Mouse (Mus musculus): Measurements from ENCODE around the gene Tmem184b.

The Tmem184b gene

GRCm38 (mm10) chr15:79402836-79403762 is at the start of gene Tmem184b:
Tmem184b (minus strand) TSS chr15:79403569.
- peak in 1 of 2 experiments; percentile 78 for DNase-seq (ENCODE audit: low read depth in 1 of 2, low spot score in 2 of 2)

GRCm38 (mm10) chr15:79448041-79448440 is 44.7 kb upstream of the Tmem184b start:
- DNase-seq (ENCODE audit: low read depth in 1 of 2, low spot score in 2 of 2), result no peak

GRCm38 (mm10) chr15:79445786-79446654 is 42.7 kb upstream of the Tmem184b start:
- DNase-seq (ENCODE audit: low read depth in 1 of 2, low spot score in 2 of 2), result no peak

GRCm38 (mm10) chr15:79443856-79444410 is 40.6 kb upstream of the Tmem184b start:
- no peak for DNase-seq (ENCODE audit: low read depth in 1 of 2, low spot score in 2 of 2)

- DNase-seq (ENCODE audit: low read depth in 1 of 2, low spot score in 2 of 2), result no peak
These were observed 39.7 kb upstream of the Tmem184b start for GRCm38 (mm10) chr15:79442961-79443518.

- no peak for DNase-seq (ENCODE audit: low read depth in 1 of 2, low spot score in 2 of 2)
These were observed 38.9 kb upstream of the Tmem184b start for GRCm38 (mm10) chr15:79442257-79442611.

- DNase-seq (ENCODE audit: low read depth in 1 of 2, low spot score in 2 of 2), result peak in 1 of 2 experiments; percentile 44
These were observed 38.2 kb upstream of the Tmem184b start for GRCm38 (mm10) chr15:79441331-79442256.

- peak in 1 of 2 experiments; percentile 19 for DNase-seq (ENCODE audit: low read depth in 1 of 2, low spot score in 2 of 2)
These were observed 37.4 kb upstream of the Tmem184b start for GRCm38 (mm10) chr15:79440651-79441330.

- peak in 1 of 2 experiments; percentile 32 for DNase-seq (ENCODE audit: low read depth in 1 of 2, low spot score in 2 of 2)
These were observed 36.9 kb upstream of the Tmem184b start for GRCm38 (mm10) chr15:79440223-79440622.

- DNase-seq (ENCODE audit: low read depth in 1 of 2, low spot score in 2 of 2), result no peak
These were observed 36.0 kb upstream of the Tmem184b start for GRCm38 (mm10) chr15:79439386-79439785.

GRCm38 (mm10) chr15:79438816-79439215 is 35.4 kb upstream of the Tmem184b start:
- no peak for DNase-seq (ENCODE audit: low read depth in 1 of 2, low spot score in 2 of 2)

- DNase-seq (ENCODE audit: low read depth in 1 of 2, low spot score in 2 of 2), result no peak
These were observed 34.9 kb upstream of the Tmem184b start for GRCm38 (mm10) chr15:79438209-79438810.

- DNase-seq (ENCODE audit: low read depth in 1 of 2, low spot score in 2 of 2), result no peak
These were observed 34.3 kb upstream of the Tmem184b start for GRCm38 (mm10) chr15:79437541-79438208.

- DNase-seq (ENCODE audit: low read depth in 1 of 2, low spot score in 2 of 2), result no peak
These were observed 33.1 kb upstream of the Tmem184b start for GRCm38 (mm10) chr15:79436481-79436921.

- no peak for DNase-seq (ENCODE audit: low read depth in 1 of 2, low spot score in 2 of 2)
These were observed 31.9 kb upstream of the Tmem184b start for GRCm38 (mm10) chr15:79435191-79435671.

GRCm38 (mm10) chr15:79432892-79433291 is 29.5 kb upstream of the Tmem184b start:
- DNase-seq (ENCODE audit: low read depth in 1 of 2, low spot score in 2 of 2), result peak in 1 of 2 experiments; percentile 43

GRCm38 (mm10) chr15:79432328-79432727 is 29.0 kb upstream of the Tmem184b start:
- DNase-seq (ENCODE audit: low read depth in 1 of 2, low spot score in 2 of 2), result no peak

- DNase-seq (ENCODE audit: low read depth in 1 of 2, low spot score in 2 of 2), result no peak
These were observed 28.6 kb upstream of the Tmem184b start for GRCm38 (mm10) chr15:79431925-79432324.

Measured in monocyte, adult 2 months (primary cell).